Mouse (Mus musculus) layer of hippocampus, adult 9-10 months (tissue): ENCODE results near the gene Prph.

Experiments
- DNase-seq: peaks from one replicate; pipeline ENCODE4 v3.0.0; 2022; ENCODE audit warnings: low spot score

Prph gene

DNA sequence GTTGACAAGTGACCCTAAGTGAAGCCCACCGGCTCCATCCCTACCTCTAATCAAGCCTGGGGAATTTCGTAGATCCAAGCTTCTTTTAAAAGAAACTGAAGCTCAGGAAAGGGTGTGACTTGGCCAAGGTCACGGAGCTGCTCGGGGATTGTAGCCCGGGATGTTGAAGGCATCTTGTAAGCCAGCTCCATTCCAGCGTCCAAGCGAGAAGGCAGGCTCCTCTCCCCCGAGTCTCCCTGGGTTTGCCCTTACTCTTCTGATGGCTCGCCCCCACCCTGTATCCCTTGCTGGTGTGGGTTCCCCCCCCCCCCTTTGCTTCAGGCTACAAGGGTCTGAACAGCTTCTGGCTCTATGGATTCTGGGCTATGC, 43.5 kb downstream of the Prph start:
- no peak for DNase-seq

DNA sequence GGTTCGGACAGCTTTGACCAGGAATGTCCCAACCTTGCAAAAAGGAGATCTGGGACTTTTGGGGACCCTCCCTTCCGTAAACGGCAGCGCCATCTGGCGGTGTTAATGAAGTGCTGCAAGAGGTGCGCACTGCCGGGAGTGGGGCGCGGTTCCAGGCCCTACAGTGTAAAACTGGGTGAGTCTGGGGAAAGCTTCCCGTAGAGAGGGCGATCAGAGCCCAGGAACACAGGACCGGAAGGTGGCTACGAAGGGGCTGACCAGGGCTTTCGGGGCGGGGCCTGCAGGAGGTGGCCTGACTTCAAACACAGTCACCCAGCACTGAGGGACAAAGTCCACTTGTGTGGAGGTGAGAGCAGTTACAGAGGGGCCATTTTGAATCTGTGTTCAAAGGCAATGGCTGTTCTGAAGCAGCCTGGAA, 44.2 kb downstream of the Prph start:
- no peak for DNase-seq

DNA sequence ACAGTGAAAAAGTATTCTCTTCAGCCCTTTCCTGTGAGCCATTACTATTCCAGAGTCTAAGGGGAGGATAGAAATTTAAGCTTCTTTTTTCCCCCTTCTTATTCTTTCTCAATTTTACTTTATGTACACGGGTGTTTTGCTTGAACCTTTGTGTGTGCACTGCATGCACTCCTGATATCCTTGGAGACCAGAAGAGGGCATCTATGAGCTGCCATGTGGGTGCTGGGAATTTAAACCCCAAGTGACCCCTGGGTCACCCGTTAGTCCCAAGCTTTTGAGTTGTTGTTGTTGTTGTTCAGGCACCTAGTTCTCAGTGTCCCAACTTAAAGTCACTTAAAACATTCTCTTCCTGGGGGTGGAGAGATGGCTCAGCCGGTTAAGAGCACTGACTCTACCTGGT, 45.0 kb downstream of the Prph start:
- no peak for DNase-seq

DNA sequence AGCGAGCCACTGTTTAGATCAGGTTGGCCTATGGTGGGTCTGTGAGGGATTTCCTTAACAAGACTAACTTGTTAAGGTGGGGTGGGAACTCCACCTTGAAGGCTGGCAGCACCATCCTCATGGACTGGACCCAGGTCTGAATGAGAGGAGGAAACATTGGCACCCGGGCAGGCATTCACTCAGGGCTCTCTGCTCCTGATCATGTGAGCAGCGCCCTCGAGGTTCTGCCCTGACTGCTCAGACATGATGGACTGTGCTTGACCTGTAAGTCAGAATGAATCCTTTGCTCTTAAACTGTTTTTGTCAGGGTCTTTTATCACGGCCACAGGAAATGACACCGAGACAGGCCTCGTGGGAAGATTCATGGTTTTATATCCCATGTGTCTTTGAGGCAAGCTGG, 50.3 kb downstream of the Prph start:
- no peak for DNase-seq

DNA sequence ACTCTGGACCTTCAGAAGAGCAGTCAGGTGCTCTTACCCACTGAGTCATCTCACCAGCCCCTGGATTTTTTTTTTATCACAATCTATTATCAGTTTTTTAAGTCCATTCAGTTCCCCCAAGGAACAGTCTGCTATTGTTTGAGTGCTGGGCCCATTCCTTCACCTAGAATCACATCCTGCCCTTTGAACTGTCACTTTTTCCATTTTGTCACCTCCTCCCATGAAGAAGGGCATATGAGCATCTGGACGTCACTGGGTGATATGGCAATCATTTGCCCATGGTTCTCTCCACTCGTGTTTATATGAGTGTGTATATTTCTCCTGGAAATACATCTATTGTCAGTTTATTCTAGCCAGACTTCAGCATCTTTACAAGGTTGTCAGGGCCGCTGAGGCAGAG, 52.9 kb downstream of the Prph start:
- DNase-seq, result no peak
